Mouse (Mus musculus): Measurements from ENCODE around the gene Tbc1d1.

The Tbc1d1 gene

DNA sequence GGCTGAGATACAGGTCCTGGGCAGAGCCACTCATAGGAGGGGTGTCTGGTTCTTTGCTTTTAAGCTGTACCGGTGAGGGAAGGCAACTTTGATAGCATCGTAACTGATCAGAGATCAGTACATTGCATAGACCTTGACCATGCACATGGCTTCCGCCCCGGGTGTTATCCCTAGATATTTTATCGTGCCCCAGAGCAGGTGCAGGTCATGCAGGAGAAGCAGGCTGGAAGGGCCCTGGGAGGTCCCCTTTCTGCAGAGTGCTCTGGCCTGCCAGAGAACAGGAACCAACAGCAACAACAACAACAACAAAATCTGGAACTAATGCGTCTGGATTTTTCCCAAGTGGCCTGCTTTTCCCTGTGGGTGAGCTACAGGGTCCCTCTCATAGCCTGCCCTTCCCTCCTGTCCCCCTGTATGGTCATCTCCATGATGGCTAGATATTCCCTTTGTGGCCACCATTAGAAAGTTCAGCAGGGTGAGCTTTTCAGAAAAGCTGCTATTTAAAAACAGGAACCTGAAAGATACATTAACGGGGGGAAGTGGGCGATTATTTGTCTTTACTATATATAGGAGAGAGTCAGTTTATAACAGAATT lies 236.4 kb downstream of the Tbc1d1 start:
- DNase-seq = no peak

GRCm38 (mm10) chr5:64393530-64393929 lies 237.4 kb downstream of the Tbc1d1 start:
- no peak for DNase-seq

GRCm38 (mm10) chr5:64398155-64398554 lies 242.1 kb downstream of the Tbc1d1 start:
- DNase-seq = no peak

DNA sequence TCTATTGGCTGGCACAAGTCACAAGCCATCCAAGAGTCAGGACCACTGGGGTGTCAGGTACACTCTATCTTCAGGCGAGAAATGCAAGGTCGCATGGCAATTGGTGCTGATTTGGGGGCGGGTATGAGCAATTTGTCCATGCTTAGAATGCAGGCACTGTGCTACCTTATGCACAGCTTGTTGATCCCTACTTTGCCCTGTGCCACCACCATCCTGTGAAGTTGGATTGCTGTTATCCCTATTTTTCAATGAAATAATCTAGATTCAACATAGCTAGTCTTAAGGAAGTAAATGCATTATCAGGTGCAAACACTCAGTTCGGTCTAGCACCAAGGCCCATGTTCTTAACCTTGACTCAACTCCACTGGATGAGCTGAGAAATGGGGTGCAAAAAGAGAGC lies 244.6 kb downstream of the Tbc1d1 start:
- DNase-seq = no peak
